Comparison of ENCODE assay signal across 17 mouse cellular contexts in the genomic region with DNA sequence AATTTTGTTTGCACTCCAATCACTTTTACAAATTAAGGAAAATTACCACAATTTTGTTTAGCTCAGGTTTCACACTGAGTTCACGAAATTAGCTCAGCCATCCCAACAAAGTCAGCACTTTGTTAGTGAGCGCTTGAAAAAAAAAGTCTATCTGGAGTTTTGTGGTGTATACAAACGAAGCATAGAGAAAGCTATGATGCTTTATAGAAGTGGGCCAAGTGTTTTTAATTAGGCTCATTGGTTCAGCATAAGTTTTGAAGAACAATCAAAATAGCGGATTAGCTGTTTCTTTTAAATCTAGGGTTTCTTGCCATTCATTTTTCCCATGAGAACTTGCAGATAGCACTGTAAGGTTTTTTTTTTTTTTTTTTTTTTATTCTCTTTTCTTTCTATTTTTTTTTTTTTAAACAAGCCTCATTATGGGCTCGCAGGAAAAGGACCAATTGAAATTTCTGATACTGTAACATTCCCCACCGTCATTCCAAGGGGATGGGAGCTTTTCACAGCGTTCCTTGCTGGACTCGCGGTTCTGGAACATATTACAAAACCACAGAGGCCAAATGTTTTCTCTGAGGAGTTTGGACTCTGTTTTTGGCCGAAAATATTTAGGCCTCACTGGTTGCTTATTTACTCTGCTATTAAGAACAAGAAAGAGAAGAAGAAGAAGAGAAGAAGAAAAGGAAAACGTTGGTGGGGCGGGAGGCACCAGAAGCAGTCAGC.
A peak's percentile ranks its signal among the peaks of the same experiment; 100 is the strongest.
DNase-seq lines count a peak whose midpoint lies in the region; ATAC-seq and TF ChIP-seq lines count a peak whose summit lies in the region.
"Had no signal": no experiment of that assay in that cellular context is flagged by ENCODE, and none has a peak within 500 bp of the region (broad histone marks: within the 10 kb centered on the region; RNA-seq: fewer than 3 reads in every experiment).

No protein-coding gene starts in this region.

- no peaks in the 10 kb centered on the region for H3K4me1 ChIP-seq in embryonic facial prominence, embryonic 11.5 days (ENCODE audit: control insufficient read depth, insufficient read depth, low read length)
- peaks cover 22% of the 10 kb centered on the region for H3K4me1 ChIP-seq in embryonic facial prominence, embryonic 10.5 days
- H3K4me1 ChIP-seq in kidney, adult 2 months (ENCODE audit: control insufficient read depth, insufficient read depth, low read length), result no peaks in the 10 kb centered on the region
- H3K4me1 ChIP-seq in kidney, embryonic 16.5 days (ENCODE audit: insufficient read depth, low read length), result no peaks in the 10 kb centered on the region
- H3K4me1 ChIP-seq in limb, embryonic 10.5 days, result peaks cover 35% of the 10 kb centered on the region
- H3K4me1 ChIP-seq in intestine, embryonic 16.5 days (ENCODE audit: control insufficient read depth, insufficient read depth, low read length), result no peaks in the 10 kb centered on the region
- H3K4me1 ChIP-seq: hindbrain, embryonic 15.5 days had no signal

- H3K27me3 ChIP-seq in embryonic facial prominence, embryonic 11.5 days (ENCODE audit: control insufficient read depth, insufficient read depth, low read length), result no peaks in the 10 kb centered on the region
- H3K27me3 ChIP-seq in embryonic facial prominence, embryonic 10.5 days (replicated peaks; ENCODE audit: low read depth, poor library complexity, severe bottlenecking), result 0 out of 2 replicates have a peak, but pooled peaks cover 5% of the 10 kb centered on the region
- H3K27me3 ChIP-seq in kidney, adult 2 months (replicated peaks; ENCODE audit: control insufficient read depth, insufficient read depth, low read length), result no peaks in the 10 kb centered on the region
- no peaks in the 10 kb centered on the region for H3K27me3 ChIP-seq in kidney, embryonic 16.5 days (ENCODE audit: insufficient read depth, low read length)
- H3K27me3 ChIP-seq in limb, embryonic 10.5 days (ENCODE audit: low read depth, poor library complexity, severe bottlenecking), result no peaks in the 10 kb centered on the region
- no peaks in the 10 kb centered on the region for H3K27me3 ChIP-seq in intestine, embryonic 16.5 days (replicated peaks; ENCODE audit: control insufficient read depth, insufficient read depth, low read length)
- H3K27me3 ChIP-seq: heart, embryonic 13.5 days; hindbrain, embryonic 15.5 days; neural tube, embryonic 12.5 days had no signal

- 43% methylated on average over 12 of the region's 12 CpGs for WGBS in embryonic facial prominence, embryonic 11.5 days
- WGBS in embryonic facial prominence, embryonic 10.5 days, result 59% methylated on average over 12 of the region's 12 CpGs
- 66% methylated on average over 12 of the region's 12 CpGs for WGBS in kidney, adult 2 months
- WGBS in kidney, embryonic 16.5 days, result 89% methylated on average over 12 of the region's 12 CpGs
- WGBS in limb, embryonic 10.5 days, result 83% methylated on average over 12 of the region's 12 CpGs
- WGBS in intestine, embryonic 16.5 days, result 85% methylated on average over 12 of the region's 12 CpGs

- no peak overlapping the region for H3K4me2 ChIP-seq in embryonic facial prominence, embryonic 11.5 days (ENCODE audit: low read depth, low read length)
- no peak overlapping the region for H3K4me2 ChIP-seq in kidney, embryonic 16.5 days (replicated peaks; ENCODE audit: low read depth, low read length)
- H3K4me2 ChIP-seq in intestine, embryonic 16.5 days (ENCODE audit: low read depth, low read length), result no peak overlapping the region
- H3K4me2 ChIP-seq: heart, embryonic 13.5 days; hindbrain, embryonic 15.5 days; neural tube, embryonic 12.5 days had no signal

- H3K9ac ChIP-seq in embryonic facial prominence, embryonic 11.5 days (replicated peaks; ENCODE audit: low read length), result no peak overlapping the region
- H3K9ac ChIP-seq in kidney, embryonic 16.5 days (replicated peaks; ENCODE audit: low read length), result no peak overlapping the region
- no peak overlapping the region for H3K9ac ChIP-seq in intestine, embryonic 16.5 days (ENCODE audit: low read depth, low read length)
- H3K9ac ChIP-seq: heart, embryonic 13.5 days; hindbrain, embryonic 15.5 days; neural tube, embryonic 12.5 days had no signal

- peak; percentile 62 for DNase-seq in embryonic facial prominence, embryonic 11.5 days (ENCODE audit: low spot score)
- no peak for DNase-seq in embryonic facial prominence, embryonic 10.5 days (ENCODE audit: low spot score)
- peak; percentile 58 for DNase-seq in kidney, adult 2 months
- peak; percentile 17 for DNase-seq in brain, embryonic 14.5 days (ENCODE audit: low read depth)
- no peak for DNase-seq in limb, embryonic 10.5 days (ENCODE audit: low spot score)
- no peak for DNase-seq in right cerebral cortex, postnatal 4 days
- DNase-seq: cerebellum, postnatal 36 days; lung, adult 18-20 months; lung, postnatal 4 days; midbrain, embryonic 14.5 days had no signal

- H3K4me3 ChIP-seq in embryonic facial prominence, embryonic 11.5 days (ENCODE audit: low read depth, low read length), result no peak overlapping the region
- no peak overlapping the region for H3K4me3 ChIP-seq in embryonic facial prominence, embryonic 10.5 days
- no peak overlapping the region for H3K4me3 ChIP-seq in kidney, adult 2 months (ENCODE audit: insufficient read depth, low read depth, low read length)
- H3K4me3 ChIP-seq in kidney, embryonic 16.5 days (ENCODE audit: low read length), result no peak overlapping the region
- H3K4me3 ChIP-seq in limb, embryonic 10.5 days, result no peak overlapping the region
- no peak overlapping the region for H3K4me3 ChIP-seq in intestine, embryonic 16.5 days (ENCODE audit: low read length)
- H3K4me3 ChIP-seq: heart, embryonic 13.5 days; hindbrain, embryonic 15.5 days; neural tube, embryonic 12.5 days had no signal

- no peaks in the 10 kb centered on the region for H3K36me3 ChIP-seq in embryonic facial prominence, embryonic 11.5 days (replicated peaks; ENCODE audit: control insufficient read depth, insufficient read depth, low read depth, low read length)
- no peaks in the 10 kb centered on the region for H3K36me3 ChIP-seq in embryonic facial prominence, embryonic 10.5 days (replicated peaks)
- H3K36me3 ChIP-seq in kidney, adult 2 months (ENCODE audit: control insufficient read depth, insufficient read depth, low read length), result no peaks in the 10 kb centered on the region
- H3K36me3 ChIP-seq in kidney, embryonic 16.5 days (ENCODE audit: insufficient read depth, low read length), result no peaks in the 10 kb centered on the region
- H3K36me3 ChIP-seq in limb, embryonic 10.5 days, result no peaks in the 10 kb centered on the region
- no peaks in the 10 kb centered on the region for H3K36me3 ChIP-seq in intestine, embryonic 16.5 days (ENCODE audit: control insufficient read depth, insufficient read depth, low read length)
- H3K36me3 ChIP-seq: hindbrain, embryonic 15.5 days; neural tube, embryonic 12.5 days had no signal

- no peaks in the 10 kb centered on the region for H3K9me3 ChIP-seq in embryonic facial prominence, embryonic 11.5 days (replicated peaks; ENCODE audit: control insufficient read depth, low read length)
- H3K9me3 ChIP-seq in embryonic facial prominence, embryonic 10.5 days, result no peaks in the 10 kb centered on the region
- no peaks in the 10 kb centered on the region for H3K9me3 ChIP-seq in kidney, embryonic 16.5 days (ENCODE audit: low read length)
- no peaks in the 10 kb centered on the region for H3K9me3 ChIP-seq in limb, embryonic 10.5 days (replicated peaks)
- H3K9me3 ChIP-seq in intestine, embryonic 16.5 days (ENCODE audit: control insufficient read depth, low read length), result no peaks in the 10 kb centered on the region
- H3K9me3 ChIP-seq: heart, embryonic 13.5 days; hindbrain, embryonic 15.5 days; neural tube, embryonic 12.5 days had no signal

- no peak for TF ChIP-seq CTCF in kidney, adult 2 months (conservative IDR thresholded peaks at IDR 0.05; ENCODE audit: insufficient read depth, insufficient read length, low read depth, low read length)
- TF ChIP-seq CTCF in brain, embryonic 14.5 days (IDR thresholded peaks at IDR 0.05; ENCODE audit: borderline replicate concordance, extremely low read depth, insufficient read depth, insufficient read length), result no peak

- TF ChIP-seq POLR2A in kidney, adult 2 months (IDR thresholded peaks at IDR 0.05; ENCODE audit: low read depth, low read length), result no peak
- no peak for TF ChIP-seq POLR2A in brain, embryonic 14.5 days (IDR thresholded peaks at IDR 0.05; ENCODE audit: borderline replicate concordance, extremely low read depth, insufficient read depth, insufficient read length, poor library complexity, severe bottlenecking)

- no peak for ATAC-seq in embryonic facial prominence, embryonic 11.5 days (replicated peaks; ENCODE audit: insufficient number of reproducible peaks, low FRiP score, low TSS enrichment, low read depth)
- no peak for ATAC-seq in kidney, embryonic 16.5 days (ENCODE audit: low FRiP score, low TSS enrichment)
- no peak for ATAC-seq in intestine, embryonic 16.5 days
- ATAC-seq: forebrain, embryonic 16.5 days had no signal

- H3K27ac ChIP-seq in embryonic facial prominence, embryonic 11.5 days (replicated peaks; ENCODE audit: low read depth, low read length), result no peak overlapping the region
- no peak overlapping the region for H3K27ac ChIP-seq in embryonic facial prominence, embryonic 10.5 days (replicated peaks)
- H3K27ac ChIP-seq in kidney, adult 2 months (ENCODE audit: insufficient read depth, low read depth, low read length), result no peak overlapping the region
- no peak overlapping the region for H3K27ac ChIP-seq in kidney, embryonic 16.5 days (ENCODE audit: low read length)
- H3K27ac ChIP-seq in limb, embryonic 10.5 days, result peak overlapping the region; percentile 78; the same call in 1 of the 2 replicates
- no peak overlapping the region for H3K27ac ChIP-seq in intestine, embryonic 16.5 days (ENCODE audit: low read length)
- H3K27ac ChIP-seq: heart, embryonic 13.5 days; kidney, postnatal 0 days; neural tube, embryonic 12.5 days had no signal

Comparison
In these comparisons a context has a peak if more than half of its experiments do, and no peak if none do; other contexts are left out.
1. DNase-seq: peak in embryonic facial prominence, embryonic 11.5 days (single experiment), kidney, adult 2 months (single experiment) and brain, embryonic 14.5 days (single experiment); none in embryonic facial prominence, embryonic 10.5 days (single experiment), limb, embryonic 10.5 days (single experiment) and right cerebral cortex, postnatal 4 days (single experiment).